Mouse (Mus musculus) stomach, postnatal 0 days (tissue): ENCODE data around the gene Gm11213.

Experiments used
- CTCF ChIP-seq: IDR thresholded peaks from 2 replicates; pipeline ENCODE4 v1.5.1; 2016; ENCODE audit warnings: antibody characterized with exemption, low read depth, mild to moderate bottlenecking, moderate library complexity
- EP300 ChIP-seq: optimal IDR thresholded peaks from 2 replicates; pipeline ENCODE3; 2016; ENCODE audit warnings: antibody characterized with exemption

- TF ChIP-seq CTCF (no peak), EP300 (no peak)
Measured at GRCm38 (mm10) chr4:63555111-63555510, 50.0 kb downstream of the Gm11213 start.
